Mouse (Mus musculus): Measurements from ENCODE around the gene Cebpg. TPM values are rescaled to one million over a fixed set of nuclear protein-coding genes. Genes with fewer than 3 reads are reported as not detected.

Cebpg gene
- total RNA-seq (2021) = 10 to 100 TPM; 55.1 to 56.2 TPM
- long read RNA-seq, experiment 1, full-length matches to known transcripts = 52 of 58 reads
- long read RNA-seq, experiment 1, partial matches to known transcripts = 0 of 58 reads
- long read RNA-seq, experiment 1, other reads (novel, unspliced or antisense) = 6 of 58 reads
- long read RNA-seq, experiment 2, full-length matches to known transcripts = 11 of 15 reads
- long read RNA-seq, experiment 2, partial matches to known transcripts = 0 of 15 reads
- long read RNA-seq, experiment 2, other reads (novel, unspliced or antisense) = 4 of 15 reads

- DNase-seq = peak; percentile 98
Measured at GRCm38 (mm10) chr7:35056436-35056864, at the start of gene Cebpg. Gene Cebpg (minus strand): TSS chr7:35056573.

- no peak for DNase-seq
Measured at GRCm38 (mm10) chr7:35099528-35099927, 43.2 kb upstream of the Cebpg start.

GRCm38 (mm10) chr7:35098777-35099176 is 42.4 kb upstream of the Cebpg start:
- no peak for DNase-seq

GRCm38 (mm10) chr7:35094975-35095678 is 38.8 kb upstream of the Cebpg start:
- DNase-seq = no peak

GRCm38 (mm10) chr7:35090550-35090949 is 34.2 kb upstream of the Cebpg start:
- no peak for DNase-seq

- peak in 1 of 2 experiments; percentile 19 for DNase-seq
Measured at GRCm38 (mm10) chr7:35086271-35086861, 30.0 kb upstream of the Cebpg start.

- DNase-seq = no peak
Measured at GRCm38 (mm10) chr7:35084565-35085360, 28.4 kb upstream of the Cebpg start.

GRCm38 (mm10) chr7:35081406-35082104 is 25.2 kb upstream of the Cebpg start:
- peak; percentile 9 to 20 for DNase-seq

GRCm38 (mm10) chr7:35080843-35081338 is 24.5 kb upstream of the Cebpg start:
- DNase-seq = peak; percentile 46 to 48

- peak; percentile 86 to 87 for DNase-seq
Measured at GRCm38 (mm10) chr7:35076645-35077044, 20.3 kb upstream of the Cebpg start.

GRCm38 (mm10) chr7:35066640-35067212 is 10.4 kb upstream of the Cebpg start:
- no peak for DNase-seq

GRCm38 (mm10) chr7:35065958-35066357 is 9.6 kb upstream of the Cebpg start:
- no peak for DNase-seq

GRCm38 (mm10) chr7:35064286-35065258 is 8.2 kb upstream of the Cebpg start:
- DNase-seq = peak; percentile 38 to 67

GRCm38 (mm10) chr7:35059467-35059866 is 3.1 kb upstream of the Cebpg start:
- DNase-seq = no peak

- DNase-seq = no peak
Measured at GRCm38 (mm10) chr7:35058329-35058728, 2.0 kb upstream of the Cebpg start.

GRCm38 (mm10) chr7:35057569-35057968 is 1.2 kb upstream of the Cebpg start:
- DNase-seq = no peak

- no peak for DNase-seq
Measured at GRCm38 (mm10) chr7:35056999-35057398, 626 bp upstream of the Cebpg start.

GRCm38 (mm10) chr7:35055619-35056435 is 546 bp downstream of the Cebpg start:
- DNase-seq = peak; percentile 77 to 79

Data from adrenal gland, postnatal 36 days (tissue).